Mouse (Mus musculus) liver, embryonic 12.5 days (tissue): ENCODE measurements around the gene Rec114. TPM values are rescaled to one million over a fixed set of nuclear protein-coding genes. Genes with fewer than 3 reads are reported as not detected.

Experiments used
- ATAC-seq: fragments of 200-750 bp; cut with Nextera tagmentation; 2 replicates; pipeline ENCODE4 v1.8.0; 2017; ENCODE audit warnings: moderate number of reproducible peaks, mild to moderate bottlenecking, moderate library complexity
- H3K27ac ChIP-seq: fragments of 300-500 bp; sonication (generic); 2 replicates; pipeline ENCODE4 v1.5.1; 2016; ENCODE audit warnings: mild to moderate bottlenecking
- H3K27me3 ChIP-seq: fragments of 300-500 bp; sonication (generic); replicated peaks from 2 replicates; pipeline ENCODE4 v1.6.1; 2016; ENCODE audit warnings: mild to moderate bottlenecking, moderate library complexity
- H3K36me3 ChIP-seq: fragments of 300-500 bp; sonication (generic); 2 replicates; pipeline ENCODE4 v1.6.1; 2016; ENCODE audit warnings: mild to moderate bottlenecking, moderate library complexity
- H3K4me1 ChIP-seq: fragments of 300-500 bp; sonication (generic); 2 replicates; pipeline ENCODE4 v1.6.1; 2016
- H3K4me2 ChIP-seq: fragments of 300-500 bp; sonication (generic); 2 replicates; pipeline ENCODE4 v1.6.1; 2016; ENCODE audit warnings: mild to moderate bottlenecking, moderate library complexity
- H3K4me3 ChIP-seq: fragments of 300-500 bp; sonication (generic); 2 replicates; pipeline ENCODE4 v1.5.1; 2016; ENCODE audit warnings: mild to moderate bottlenecking, moderate library complexity
- H3K9ac ChIP-seq: fragments of 300-500 bp; sonication (generic); 2 replicates; pipeline ENCODE4 v1.6.1; 2016; ENCODE audit warnings: mild to moderate bottlenecking, moderate library complexity
- H3K9me3 ChIP-seq: fragments of 300-500 bp; sonication (generic); replicated peaks from 2 replicates; pipeline ENCODE4 v1.6.1; 2016; ENCODE audit warnings: mild to moderate bottlenecking, moderate library complexity
- WGBS: fragments of 180-500 bp; shearing (Covaris S2); methylation state at CpG from one replicate; pipeline ENCODE4 v1.1.7; 2016; ENCODE audit not compliant: insufficient replicate concordance; 5-methylcytosine and 5-hydroxymethylcytosine counted together
- polyA plus RNA-seq: library from polyadenylated mRNA; unstranded; fragments of >200 nt; fragmentation: Nextera tagmentation; extraction: Ambion mirVana; gene quantifications from 2 replicates; pipeline ENCODE4 v1.2.1, GENCODE M21; 2016

Rec114 gene
- polyA plus RNA-seq, 1 experiment from 2014 or later, result 23.5 TPM

GRCm38 (mm10) chr9:58630441-58630840 lies 113.3 kb downstream of the Rec114 start:
- 88% methylated on average over 2 of the region's 2 CpGs for WGBS
- Histone ChIP-seq H3K27ac (no peak overlapping the region), H3K4me3 (no peak overlapping the region), H3K9ac (no peak overlapping the region), H3K4me2 (no peak overlapping the region), H3K9me3 (no peaks in the 10 kb centered on the region), H3K27me3 (no peaks in the 10 kb centered on the region), H3K36me3 (peaks cover 76% of the 10 kb centered on the region), H3K4me1 (peaks cover 8% of the 10 kb centered on the region; the same call in 1 of the 2 replicates)
- no peak for ATAC-seq

- no peaks in the 10 kb centered on the region for H3K9me3 ChIP-seq
- peaks cover 73% of the 10 kb centered on the region for H3K36me3 ChIP-seq
- peaks cover 12% of the 10 kb centered on the region; the same call in 1 of the 2 replicates for H3K4me1 ChIP-seq
- H3K9ac ChIP-seq, result no peak overlapping the region
- 64% methylated on average over 2 of the region's 2 CpGs for WGBS
- H3K4me2 ChIP-seq, result no peak overlapping the region
- H3K4me3 ChIP-seq, result no peak overlapping the region
- no peak overlapping the region for H3K27ac ChIP-seq
- no peak for ATAC-seq
- H3K27me3 ChIP-seq, result no peaks in the 10 kb centered on the region
Observed at GRCm38 (mm10) chr9:58627197-58627596, 116.6 kb downstream of the Rec114 start.

GRCm38 (mm10) chr9:58623009-58623408 lies 120.8 kb downstream of the Rec114 start:
- 91% methylated on average over 1 of the region's 1 CpGs for WGBS
- peaks cover 44% of the 10 kb centered on the region for H3K36me3 ChIP-seq
- no peak for ATAC-seq

GRCm38 (mm10) chr9:58615064-58615938 lies 128.5 kb downstream of the Rec114 start:
- no peaks in the 10 kb centered on the region for H3K9me3 ChIP-seq
- peaks cover 59% of the 10 kb centered on the region for H3K4me1 ChIP-seq
- no peak overlapping the region for H3K4me2 ChIP-seq
- no peak overlapping the region for H3K9ac ChIP-seq
- peak overlapping the region; percentile 37; the same call in 1 of the 2 replicates for H3K27ac ChIP-seq
- no peak for ATAC-seq
- WGBS, result 72% methylated on average over 3 of the region's 3 CpGs
- H3K27me3 ChIP-seq, result no peaks in the 10 kb centered on the region
- H3K4me3 ChIP-seq, result no peak overlapping the region
- peaks cover 7% of the 10 kb centered on the region for H3K36me3 ChIP-seq

More at GRCm38 (mm10) chr9:58623009-58623408, 120.8 kb downstream of the Rec114 start:
- Histone ChIP-seq H3K27me3 (no peaks in the 10 kb centered on the region), H3K4me1 (peaks cover 23% of the 10 kb centered on the region), H3K4me2 (no peak overlapping the region), H3K9me3 (no peaks in the 10 kb centered on the region), H3K9ac (no peak overlapping the region), H3K4me3 (no peak overlapping the region), H3K27ac (0 out of 2 replicates have a peak overlapping the region, but pooled peaks have one; percentile 9)

GRCm38 (mm10) chr9:58613790-58614189 lies 130.0 kb downstream of the Rec114 start:
- no peak overlapping the region for H3K27ac ChIP-seq
- WGBS, result 83% methylated on average over 1 of the region's 1 CpGs

More at GRCm38 (mm10) chr9:58613790-58614189, 130.0 kb downstream of the Rec114 start:
- H3K4me3 ChIP-seq, result no peak overlapping the region
- H3K9ac ChIP-seq, result no peak overlapping the region
- no peaks in the 10 kb centered on the region for H3K9me3 ChIP-seq
- ATAC-seq, result no peak
- H3K4me1 ChIP-seq, result peaks cover 59% of the 10 kb centered on the region
- peaks cover 3% of the 10 kb centered on the region for H3K36me3 ChIP-seq
- H3K27me3 ChIP-seq, result no peaks in the 10 kb centered on the region
- no peak overlapping the region for H3K4me2 ChIP-seq

Other genes starting within 250 kb of the Rec114 start
- 5.9 and 6.2 TPM in 2 replicates for gene Cd276, start 188.5 kb downstream of the Rec114 start, polyA plus RNA-seq
- gene Nptn, start 161.7 kb downstream of the Rec114 start, polyA plus RNA-seq, result 93.9 and 95.3 TPM in 2 replicates
- gene Hcn4, start 79.4 kb upstream of the Rec114 start, polyA plus RNA-seq, result 0.07 TPM in 2 replicates